Mouse (Mus musculus): ENCODE measurements at regions not wholly inside any gene's neighbourhood (a gene's known extent, or its start where the extent isn't known, plus 50 kb on each side); places are given as distances from the start of the nearest gene placed in this dataset.

GRCm38 (mm10) chr2:172661418-172661980 is 112.1 kb downstream of the Tfap2c start:
- TF ChIP-seq POLR2A (IDR thresholded peaks at IDR 0.05; ENCODE audit: insufficient read length, low read depth) (no peak), USF1 (IDR thresholded peaks at IDR 0.05; ENCODE audit: low read depth) (no peak), POLR2AphosphoS2 (IDR thresholded peaks at IDR 0.05; ENCODE audit: insufficient read length, low read depth) (no peak), REST (IDR thresholded peaks at IDR 0.05; ENCODE audit: insufficient read depth, insufficient read length) (no peak), TCF12 (IDR thresholded peaks at IDR 0.05; ENCODE audit: insufficient read depth, poor library complexity, severe bottlenecking) (no peak), MYOD1 (IDR thresholded peaks at IDR 0.05; ENCODE audit: control insufficient read depth in 1 of 3, insufficient read length in 2 of 3, low read depth in 2 of 3) (no peak), MAX (IDR thresholded peaks at IDR 0.05; ENCODE audit: low read depth) (no peak), CEBPB (IDR thresholded peaks at IDR 0.05; ENCODE audit: insufficient read depth, poor library complexity, severe bottlenecking) (no peak)
